Mouse (Mus musculus) stomach, postnatal 0 days (tissue): Measurements from ENCODE around the gene Slc44a4.
"Not testable (repeated sequence)": the region's sequence is repeated elsewhere in the genome, so short reads cannot be mapped to it uniquely, and the experiment has no call there.

Experiments used
- CTCF ChIP-seq: IDR thresholded peaks from 2 replicates; pipeline ENCODE4 v1.5.1; 2016; ENCODE audit warnings: antibody characterized with exemption, low read depth, mild to moderate bottlenecking, moderate library complexity
- EP300 ChIP-seq: optimal IDR thresholded peaks from 2 replicates; pipeline ENCODE3; 2016; ENCODE audit warnings: antibody characterized with exemption

- not testable (repeated sequence) for TF ChIP-seq EP300, CTCF
Observed at GRCm38 (mm10) chr17:34972069-34972749, 57.9 kb downstream of the Slc44a4 start, which contains the start of the genes Hspa1a and Hspa1l.
